In genomic region chr10:127226318-127226895, GRCm38 (mm10) we compare ENCODE assay signal across 8 mouse cellular contexts. TPM values are rescaled to one million over a fixed set of nuclear protein-coding genes. Genes with fewer than 3 reads are reported as not detected.
A peak's percentile ranks its signal among the peaks of the same experiment; 100 is the strongest.
DNase-seq lines count a peak whose midpoint lies in the region; ATAC-seq and TF ChIP-seq lines count a peak whose summit lies in the region.

No protein-coding gene starts in this region.

- H3K4me2 ChIP-seq in lung, embryonic 14.5 days: no peak overlapping the region

- H3K27ac ChIP-seq in cerebellum, adult 2 months (ENCODE audit: insufficient read depth, low read length): no peak overlapping the region
- peak overlapping the region; percentile 75 for H3K27ac ChIP-seq in layer of hippocampus, adult 2 months
- H3K27ac ChIP-seq in lung, embryonic 14.5 days (ENCODE audit: low read depth): no peak overlapping the region

- peaks cover 14% of the 10 kb centered on the region; the same call in 1 of the 2 replicates for H3K4me1 ChIP-seq in cerebellum, adult 2 months (ENCODE audit: control insufficient read depth, insufficient read depth, low read length)
- H3K4me1 ChIP-seq in lung, embryonic 14.5 days (ENCODE audit: insufficient read depth): no peaks in the 10 kb centered on the region

- no peak for TF ChIP-seq POLR2A in cerebellum, adult 2 months (IDR thresholded peaks at IDR 0.05; ENCODE audit: borderline replicate concordance, insufficient read depth, low read length)

- 62% methylated on average over 8 of the region's 8 CpGs for WGBS in cerebellum, adult 2 months
- WGBS in lung, embryonic 14.5 days: 56% methylated on average over 8 of the region's 8 CpGs

- H3K9me3 ChIP-seq in lung, embryonic 14.5 days (ENCODE audit: low read depth, low read length): no peaks in the 10 kb centered on the region

- 0 out of 2 replicates have a peak, but pooled peaks have one; percentile 40 for ATAC-seq in lung, embryonic 14.5 days (ENCODE audit: insufficient read depth)

- no peak overlapping the region for H3K9ac ChIP-seq in lung, embryonic 14.5 days

- TF ChIP-seq CTCF in cerebellum, adult 2 months (IDR thresholded peaks at IDR 0.05; ENCODE audit: borderline replicate concordance, insufficient read depth, low read depth, low read length): peak; percentile 44; the same call in 1 of the 2 replicates
- TF ChIP-seq CTCF in layer of hippocampus, adult 2 months (conservative IDR thresholded peaks at IDR 0.05): peak; percentile 67
- peak; percentile 48 for TF ChIP-seq CTCF in lung, embryonic 14.5 days (IDR thresholded peaks at IDR 0.05; ENCODE audit: low read depth)

- H3K4me3 ChIP-seq in cerebellum, adult 2 months (replicated peaks; ENCODE audit: insufficient read depth, low read depth, low read length): no peak overlapping the region
- no peak overlapping the region for H3K4me3 ChIP-seq in layer of hippocampus, adult 2 months
- H3K4me3 ChIP-seq in lung, embryonic 14.5 days (ENCODE audit: low read depth, low read length): no peak overlapping the region

- no peaks in the 10 kb centered on the region for H3K27me3 ChIP-seq in cerebellum, adult 2 months (ENCODE audit: control insufficient read depth, insufficient read depth, low read length)
- no peaks in the 10 kb centered on the region for H3K27me3 ChIP-seq in lung, embryonic 14.5 days (ENCODE audit: insufficient read depth, low read length)

- peak in 1 of 2 experiments; percentile 47 for DNase-seq in cerebellum, adult 2 months
- no peak for DNase-seq in cerebellum, adult 8-10 months
- no peak for DNase-seq in layer of hippocampus, adult 2 months (ENCODE audit: low spot score in 2 of 2)
- no peak for DNase-seq in layer of hippocampus, postnatal 36 days
- peak; percentile 59 to 73 for DNase-seq in adrenal gland, postnatal 36 days
- DNase-seq in lung, embryonic 14.5 days: peak; percentile 53
- no peak for DNase-seq in thymus, postnatal 0 days (ENCODE audit: low spot score)
- DNase-seq in thymus, postnatal 36 days: no peak

- no peaks in the 10 kb centered on the region for H3K36me3 ChIP-seq in lung, embryonic 14.5 days (ENCODE audit: insufficient read depth)

RNA-seq across cellular contexts. Expression of gene Pip4k2c, which starts 15.0 kb away (rescaled TPM):
- polyA plus RNA-seq in cerebellum, adult 2 months (2012; rRNA removed): 58.8 and 64.1 TPM in 2 replicates
- total RNA-seq in layer of hippocampus, adult 2 months (2021): 10 to 100 TPM; 98.0 to 98.6 TPM
- total RNA-seq in layer of hippocampus, postnatal 36 days (2021): 10 to 100 TPM; 91.1 to 95.7 TPM
- 10 to 100 TPM; 39.2 to 48.1 TPM for total RNA-seq in adrenal gland, postnatal 36 days (2021)
- 17.8 and 21.0 TPM in 2 replicates for polyA plus RNA-seq in lung, embryonic 14.5 days (2014; fragmentation: Nextera tagmentation; extraction: Ambion mirVana)
- polyA plus RNA-seq in thymus, postnatal 0 days (2015; fragmentation: Nextera tagmentation; extraction: Ambion mirVana): 24.1 and 24.4 TPM in 2 replicates

RNA-seq across cellular contexts. Expression of gene Dtx3, which starts 30.9 kb away (rescaled TPM):
- polyA plus RNA-seq in cerebellum, adult 2 months (2012; rRNA removed): 321 and 339 TPM in 2 replicates
- 100 to 1,000 TPM; 227 to 255 TPM for total RNA-seq in layer of hippocampus, adult 2 months (2021)
- 100 to 1,000 TPM; 238 TPM for total RNA-seq in layer of hippocampus, postnatal 36 days (2021)
- 10 to 100 TPM; 52.4 to 71.7 TPM for total RNA-seq in adrenal gland, postnatal 36 days (2021)
- polyA plus RNA-seq in lung, embryonic 14.5 days (2014; fragmentation: Nextera tagmentation; extraction: Ambion mirVana): 81.4 and 92.4 TPM in 2 replicates
- polyA plus RNA-seq in thymus, postnatal 0 days (2015; fragmentation: Nextera tagmentation; extraction: Ambion mirVana): 42.7 and 47.3 TPM in 2 replicates

RNA-seq across cellular contexts. Expression of gene Arhgef25, which starts 36.5 kb away (rescaled TPM):
- 105 and 117 TPM in 2 replicates for polyA plus RNA-seq in cerebellum, adult 2 months (2012; rRNA removed)
- 100 to 1,000 TPM; 395 to 408 TPM for total RNA-seq in layer of hippocampus, adult 2 months (2021)
- 100 to 1,000 TPM; 359 to 363 TPM for total RNA-seq in layer of hippocampus, postnatal 36 days (2021)
- total RNA-seq in adrenal gland, postnatal 36 days (2021): 10 to 100 TPM; 19.0 to 21.6 TPM
- polyA plus RNA-seq in lung, embryonic 14.5 days (2014; fragmentation: Nextera tagmentation; extraction: Ambion mirVana): 45.8 and 48.7 TPM in 2 replicates
- polyA plus RNA-seq in thymus, postnatal 0 days (2015; fragmentation: Nextera tagmentation; extraction: Ambion mirVana): 3.7 and 4.5 TPM in 2 replicates

RNA-seq across cellular contexts. Expression of gene Kif5a, which starts 36.7 kb away (rescaled TPM):
- polyA plus RNA-seq in cerebellum, adult 2 months (2012; rRNA removed): 377 and 378 TPM in 2 replicates
- 100 to 1,000 TPM; 715 to 773 TPM for total RNA-seq in layer of hippocampus, adult 2 months (2021)
- total RNA-seq in layer of hippocampus, postnatal 36 days (2021): 100 to 1,000 TPM; 715 to 742 TPM
- 1 to 10 TPM; 6.3 to 7.5 TPM for total RNA-seq in adrenal gland, postnatal 36 days (2021)
- polyA plus RNA-seq in lung, embryonic 14.5 days (2014; fragmentation: Nextera tagmentation; extraction: Ambion mirVana): 0.64 and 1.0 TPM in 2 replicates
- polyA plus RNA-seq in thymus, postnatal 0 days (2015; fragmentation: Nextera tagmentation; extraction: Ambion mirVana): 0.13 and 0.32 TPM in 2 replicates

RNA-seq across cellular contexts. Expression of gene Dctn2, which starts 39.8 kb away (rescaled TPM):
- polyA plus RNA-seq in cerebellum, adult 2 months (2012; rRNA removed): 322 and 328 TPM in 2 replicates
- 100 to 1,000 TPM; 259 to 272 TPM for total RNA-seq in layer of hippocampus, adult 2 months (2021)
- 100 to 1,000 TPM; 254 to 258 TPM for total RNA-seq in layer of hippocampus, postnatal 36 days (2021)
- total RNA-seq in adrenal gland, postnatal 36 days (2021): 100 to 1,000 TPM; 148 to 190 TPM
- 158 and 160 TPM in 2 replicates for polyA plus RNA-seq in lung, embryonic 14.5 days (2014; fragmentation: Nextera tagmentation; extraction: Ambion mirVana)
- 129 and 138 TPM in 2 replicates for polyA plus RNA-seq in thymus, postnatal 0 days (2015; fragmentation: Nextera tagmentation; extraction: Ambion mirVana)

Comparison
In these comparisons a context has a peak if more than half of its experiments do, and no peak if none do; other contexts are left out.
1. DNase-seq: peak in adrenal gland, postnatal 36 days (2 of 2) and lung, embryonic 14.5 days (single experiment); none in cerebellum, adult 8-10 months (single experiment), layer of hippocampus, adult 2 months (0 of 2), layer of hippocampus, postnatal 36 days (0 of 2), thymus, postnatal 0 days (single experiment) and thymus, postnatal 36 days (0 of 2).
2. RNA of gene Arhgef25, which starts 36.5 kb away (total RNA-seq): 395 to 408 TPM in layer of hippocampus, adult 2 months and 359 to 363 TPM in layer of hippocampus, postnatal 36 days; 19.0 to 21.6 TPM in adrenal gland, postnatal 36 days; every median in the first group is over 10 times any median in the second.
3. Peak in every context shown above with its lines, with median percentiles within 50 percentile points of each other: CTCF ChIP-seq.